Mouse (Mus musculus) G1E (cell line): ENCODE results near the gene 9430038I01Rik.

Experiments
- CTCF ChIP-seq: IDR thresholded peaks from 2 replicates; pipeline ENCODE4 v1.5.1; 2012; ENCODE audit warnings: low read depth, low read length, inconsistent platforms, mixed read lengths
- GATA1 ChIP-seq: IDR thresholded peaks from 2 replicates; pipeline ENCODE4 v1.6.1; 2012; ENCODE audit warnings: borderline replicate concordance, low read length, inconsistent platforms, mixed read lengths
- GATA2 ChIP-seq: IDR thresholded peaks from 2 replicates; pipeline ENCODE4 v1.6.1; 2012; ENCODE audit warnings: low read depth, low read length, inconsistent platforms, borderline replicate concordance
- POLR2AphosphoS5 ChIP-seq: IDR thresholded peaks from 2 replicates; pipeline ENCODE4 v1.6.1; 2012; ENCODE audit warnings: low read depth, low read length, inconsistent platforms; ENCODE audit not compliant: insufficient replicate concordance
- TAL1 ChIP-seq: conservative IDR thresholded peaks from 2 replicates; pipeline ENCODE4 v1.6.1; 2012; ENCODE audit warnings: low read depth, low read length, inconsistent platforms, mixed read lengths

- no peak for TF ChIP-seq POLR2AphosphoS5
- TF ChIP-seq CTCF, result no peak
- no peak for TF ChIP-seq GATA1
- no peak for TF ChIP-seq TAL1
- no peak for TF ChIP-seq GATA2
These were observed 26.3 kb upstream of the 9430038I01Rik start for GRCm38 (mm10) chr7:137436901-137437300.
